ENCODE assay signal across 7 mouse cellular contexts in the genomic region with DNA sequence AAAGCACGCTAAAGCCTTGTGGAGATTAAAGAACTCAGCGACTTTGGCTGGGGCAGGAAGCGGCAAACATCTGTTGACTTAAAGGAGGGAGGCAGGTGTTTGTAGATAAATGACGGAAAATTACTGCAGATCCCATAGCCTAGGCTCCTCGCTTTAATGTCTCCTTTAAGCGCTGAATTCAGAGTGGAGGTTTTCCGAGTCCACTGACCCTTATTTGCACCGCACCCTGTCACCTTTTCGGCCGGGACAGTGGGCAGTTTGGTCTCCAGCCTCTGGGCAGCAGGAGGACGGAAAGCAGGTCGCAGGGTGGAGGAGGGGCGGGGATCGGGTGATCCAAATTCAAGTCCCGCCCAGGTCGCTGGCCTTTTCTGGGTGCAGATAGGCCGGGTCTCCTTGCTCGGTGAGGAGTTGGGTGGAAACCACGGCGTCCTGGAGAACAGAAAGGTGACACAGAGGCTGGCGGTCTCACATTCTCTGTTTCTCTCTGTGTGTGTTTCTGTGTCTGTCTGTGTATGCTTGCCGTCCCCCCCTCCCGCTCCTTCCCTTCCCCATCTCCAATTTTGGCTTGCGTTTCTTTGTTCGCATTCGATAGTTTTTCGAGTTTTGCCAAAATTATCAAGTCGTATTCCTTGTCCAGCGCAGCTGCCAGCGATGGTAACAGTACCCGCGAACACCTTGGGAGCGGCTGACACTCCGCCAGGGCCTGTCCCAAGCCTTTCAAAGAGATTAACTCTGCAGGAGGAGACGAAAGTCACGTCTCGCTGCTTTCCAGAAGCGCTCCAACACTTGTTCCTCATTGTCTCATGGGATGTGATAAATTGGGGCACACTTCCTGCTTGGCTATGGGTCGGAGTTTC. TPM values are rescaled to one million over a fixed set of nuclear protein-coding genes. Genes with fewer than 3 reads are reported as not detected.
DNase-seq lines count a peak whose midpoint lies in the region; ATAC-seq and TF ChIP-seq lines count a peak whose summit lies in the region.

No protein-coding gene starts in this region.

- H3K9me3 ChIP-seq in MEL (replicated peaks; ENCODE audit: insufficient read depth, low read length) = no peaks in the 10 kb centered on the region
- H3K9me3 ChIP-seq in heart, embryonic 15.5 days (replicated peaks) = no peaks in the 10 kb centered on the region

- peak in 1 of 2 experiments; percentile 59; a peak in 2 of 4 replicates for TF ChIP-seq POLR2A in MEL (IDR thresholded peaks at IDR 0.05; ENCODE audit: control insufficient read depth in 1 of 2, insufficient read depth in 1 of 2, low read depth in 1 of 2, low read length in 2 of 2, poor library complexity in 1 of 2)
- no peak for TF ChIP-seq POLR2A in bone marrow macrophage, adult 2 months (IDR thresholded peaks at IDR 0.05; ENCODE audit: borderline replicate concordance, low read depth, low read length)
- no peak for TF ChIP-seq POLR2A in embryonic fibroblast, embryonic 13.5 days (IDR thresholded peaks at IDR 0.05; ENCODE audit: low read depth, low read length)

- peaks cover 10 to 24% of the 10 kb centered on the region in 2 experiments for H3K4me1 ChIP-seq in MEL (ENCODE audit: control insufficient read depth in 1 of 2, insufficient read depth in 2 of 2, low read length in 2 of 2)
- no peaks in the 10 kb centered on the region for H3K4me1 ChIP-seq in bone marrow macrophage, adult 2 months (ENCODE audit: control insufficient read depth, insufficient read depth, low read length)
- H3K4me1 ChIP-seq in embryonic fibroblast, embryonic 13.5 days (ENCODE audit: control insufficient read depth, insufficient read depth, low read length) = 0 out of 2 replicates have a peak, but pooled peaks cover 3% of the 10 kb centered on the region
- peaks cover 21% of the 10 kb centered on the region for H3K4me1 ChIP-seq in heart, embryonic 15.5 days (replicated peaks)

- no peak for TF ChIP-seq CTCF in MEL (IDR thresholded peaks at IDR 0.05 in 2 of 3, conservative IDR thresholded peaks at IDR 0.05 in 1 of 3; ENCODE audit: control insufficient read depth in 1 of 3, insufficient read depth in 1 of 3, low read depth in 2 of 3, low read length in 3 of 3, poor library complexity in 1 of 3, severe bottlenecking in 1 of 3)
- no peak for TF ChIP-seq CTCF in bone marrow macrophage, adult 2 months (IDR thresholded peaks at IDR 0.05; ENCODE audit: low read depth, low read length)
- TF ChIP-seq CTCF in embryonic fibroblast, embryonic 13.5 days (IDR thresholded peaks at IDR 0.05; ENCODE audit: borderline replicate concordance, insufficient read depth, low read length) = no peak

- H3K9ac ChIP-seq in MEL (ENCODE audit: control insufficient read depth, low read depth, low read length, poor library complexity, severe bottlenecking) = peak overlapping the region; percentile 74
- H3K9ac ChIP-seq in heart, embryonic 15.5 days = peak overlapping the region; percentile 52

- peak; percentile 20 to 36; a peak in 2 of 4 replicates for TF ChIP-seq EP300 in MEL (IDR thresholded peaks at IDR 0.05; ENCODE audit: low read depth in 1 of 2, low read length in 2 of 2)

- under 1% methylated on average over 39 of the region's 39 CpGs for WGBS in heart, embryonic 15.5 days
- under 1% methylated on average over 39 of the region's 39 CpGs for WGBS in macrophage (ENCODE audit: missing documents)

- no peaks in the 10 kb centered on the region for H3K27me3 ChIP-seq in MEL (ENCODE audit: control insufficient read depth in 1 of 2, insufficient read depth in 2 of 2, low read length in 2 of 2)
- no peaks in the 10 kb centered on the region for H3K27me3 ChIP-seq in heart, embryonic 15.5 days

- peak overlapping the region; percentile 94 for H3K4me2 ChIP-seq in heart, embryonic 15.5 days

- ATAC-seq in heart, embryonic 15.5 days (replicated peaks; ENCODE audit: insufficient number of reproducible peaks, insufficient read depth, low FRiP score, low read depth) = peak; percentile 57

- peak overlapping the region; percentile 72 to 81 for H3K4me3 ChIP-seq in MEL (ENCODE audit: control insufficient read depth in 1 of 2, insufficient read depth in 1 of 2, low read depth in 2 of 2, low read length in 2 of 2)
- H3K4me3 ChIP-seq in bone marrow macrophage, adult 2 months (ENCODE audit: insufficient read depth, low read length) = peak overlapping the region; percentile 63
- H3K4me3 ChIP-seq in embryonic fibroblast, embryonic 13.5 days (ENCODE audit: insufficient read depth, low read length) = peak overlapping the region; percentile 62
- H3K4me3 ChIP-seq in heart, embryonic 15.5 days = peak overlapping the region; percentile 60
- peak overlapping the region; percentile 45 for H3K4me3 ChIP-seq in macrophage (ENCODE audit: inconsistent target)

- no peak for TF ChIP-seq RAD21 in MEL (IDR thresholded peaks at IDR 0.05; ENCODE audit: low read depth, low read length)

- peak; percentile 85 for DNase-seq in MEL (ENCODE audit: low read depth, low spot score)
- DNase-seq in kidney, postnatal 10 days = peak; percentile 67
- peak; percentile 53 for DNase-seq in skeletal muscle tissue, adult 2 months (ENCODE audit: low read depth, low spot score)

- H3K36me3 ChIP-seq in MEL (ENCODE audit: control insufficient read depth in 1 of 2, insufficient read depth in 2 of 2, low read length in 2 of 2) (peaks cover 0 to 6% of the 10 kb centered on the region in 2 experiments; a peak in 2 of 4 replicates), macrophage (ENCODE audit: inconsistent target) (no peaks in the 10 kb centered on the region)
- H3K36me3 ChIP-seq in heart, embryonic 15.5 days = no peaks in the 10 kb centered on the region

- H3K79me2 ChIP-seq in MEL (ENCODE audit: control insufficient read depth, insufficient read depth, low read length, poor library complexity) = no peaks in the 10 kb centered on the region; the same call in 1 of the 2 replicates
- no peaks in the 10 kb centered on the region for H3K79me2 ChIP-seq in macrophage (ENCODE audit: inconsistent target)

- peak overlapping the region; percentile 87 for H3K27ac ChIP-seq in MEL (ENCODE audit: control insufficient read depth, low read depth, low read length)
- no peak overlapping the region for H3K27ac ChIP-seq in bone marrow macrophage, adult 2 months (ENCODE audit: insufficient read depth, low read depth, low read length)
- no peak overlapping the region for H3K27ac ChIP-seq in embryonic fibroblast, embryonic 13.5 days (ENCODE audit: insufficient read depth, low read length)
- H3K27ac ChIP-seq in heart, embryonic 15.5 days = peak overlapping the region; percentile 22; the same call in 1 of the 2 replicates
- H3K27ac ChIP-seq in macrophage = no peak overlapping the region

TF ChIP-seq in MEL, 35 proteins besides CTCF, POLR2A, EP300 and RAD21 (continues in another document):
- TF ChIP-seq KAT2A (conservative IDR thresholded peaks at IDR 0.05; ENCODE audit: low read depth, low read length) (no peak), UBTF (IDR thresholded peaks at IDR 0.05; ENCODE audit: borderline replicate concordance, insufficient read depth, low read depth, low read length) (0 out of 2 replicates have a peak, but pooled peaks have one; percentile 12), ETS1 (IDR thresholded peaks at IDR 0.05; ENCODE audit: low read depth, low read length) (peak; percentile 90), MYB (IDR thresholded peaks at IDR 0.05; ENCODE audit: low read depth, low read length) (no peak), BHLHE40 (IDR thresholded peaks at IDR 0.05; ENCODE audit: borderline replicate concordance, low read depth, low read length) (no peak), MYC (IDR thresholded peaks at IDR 0.05; ENCODE audit: low read depth, low read length) (no peak), ZC3H11A (IDR thresholded peaks at IDR 0.05; ENCODE audit: low read depth, low read length) (no peak), ZNF384 (IDR thresholded peaks at IDR 0.05; ENCODE audit: low read depth, low read length) (no peak), POLR2AphosphoS5 (IDR thresholded peaks at IDR 0.05; ENCODE audit: borderline replicate concordance, low read depth, low read length) (0 out of 2 replicates have a peak, but pooled peaks have one; percentile 40), ZMIZ1 (IDR thresholded peaks at IDR 0.05; ENCODE audit: low read depth, low read length) (peak; percentile 66), GATA1 (IDR thresholded peaks at IDR 0.05; ENCODE audit: low read depth, low read length) (peak; percentile 64), CHD1 (IDR thresholded peaks at IDR 0.05; ENCODE audit: low read depth, low read length) (no peak; the same call in 1 of the 2 replicates), MAZ (IDR thresholded peaks at IDR 0.05; ENCODE audit: low read depth, low read length) (0 out of 2 replicates have a peak, but pooled peaks have one; percentile 29), NELFE (IDR thresholded peaks at IDR 0.05; ENCODE audit: low read depth, low read length) (peak; percentile 53), MXI1 (IDR thresholded peaks at IDR 0.05; ENCODE audit: low read depth, low read length) (no peak; the same call in 1 of the 2 replicates), GABPA (IDR thresholded peaks at IDR 0.05; ENCODE audit: low read depth, low read length) (no peak), RCOR1 (IDR thresholded peaks at IDR 0.05; ENCODE audit: low read depth, low read length) (no peak), MEF2A (IDR thresholded peaks at IDR 0.05; ENCODE audit: extremely low read depth, insufficient replicate concordance, low read depth, low read length, poor library complexity, severe bottlenecking) (no peak), ELF1 (IDR thresholded peaks at IDR 0.05; ENCODE audit: low read depth, low read length) (peak; percentile 49; the same call in 1 of the 2 replicates), HCFC1 (IDR thresholded peaks at IDR 0.05; ENCODE audit: low read depth, low read length) (no peak), MAFK (IDR thresholded peaks at IDR 0.05; ENCODE audit: borderline replicate concordance, low read depth, low read length) (no peak), POLR2AphosphoS2 (IDR thresholded peaks at IDR 0.05; ENCODE audit: low read length) (0 out of 2 replicates have a peak, but pooled peaks have one; percentile 31)

RNA-seq across cellular contexts. Expression of gene Wapl, which starts 11.9 kb away (rescaled TPM):
- total RNA-seq in MEL (2012; rRNA removed) = 100 and 111 TPM in 2 replicates
- 100 to 1,000 TPM in 1 of 2 experiments, 10 to 100 TPM in 1; 80.4 to 221 TPM for polyA plus RNA-seq in MEL (2012; ENCODE audit: insufficient read depth in 1 of 2, insufficient read length in 2 of 2, low read depth in 1 of 2, low replicate concordance in 2 of 2, missing spikeins in 1 of 2)
- polyA plus RNA-seq in bone marrow macrophage, adult 2 months (2012; ENCODE audit: insufficient read depth, insufficient read length, missing spikeins) = 50.1 and 55.3 TPM in 2 replicates
- 66.2 and 74.1 TPM in 2 replicates for polyA plus RNA-seq in embryonic fibroblast, embryonic 13.5 days (2011; ENCODE audit: insufficient read length, low read depth, missing spikeins)
- 13.9 and 16.2 TPM in 2 replicates for polyA plus RNA-seq in heart, embryonic 15.5 days (2015; fragmentation: Nextera tagmentation; extraction: Ambion mirVana)
- total RNA-seq in macrophage (2018; cell fraction: chromatin; rRNA removed) = 100 to 1,000 TPM; 119 to 179 (median 149) TPM
- total RNA-seq in macrophage (2018; cell fraction: cytosol; rRNA removed) = 10 to 100 TPM; 62.3 to 82.8 (median 72.5) TPM
- 100 to 1,000 TPM in 20 of 26 experiments, 10 to 100 TPM in 6; 83.6 to 157 (median 111) TPM for total RNA-seq in macrophage (2018; cell fraction: nucleus; rRNA removed)
- 39.9 to 47.6 TPM (median 44.0 TPM) in 3 replicates for polyA plus RNA-seq in macrophage (2018)

Comparison
In these comparisons a context has a peak if more than half of its experiments do, and no peak if none do; other contexts are left out.
1. H3K27ac ChIP-seq: peak in MEL (single experiment) and heart, embryonic 15.5 days (single experiment); none in bone marrow macrophage, adult 2 months (single experiment), embryonic fibroblast, embryonic 13.5 days (single experiment) and macrophage (single experiment).
2. Peak in every context shown above with its lines, with median percentiles within 50 percentile points of each other: DNase-seq and H3K4me3 ChIP-seq.